Mouse (Mus musculus): ENCODE results near the gene Stxbp1.

Stxbp1 gene

GRCm38 (mm10) chr2:32835588-32835987, 11.5 kb downstream of the Stxbp1 start:
- DNase-seq = no peak

GRCm38 (mm10) chr2:32834496-32834895, 12.5 kb downstream of the Stxbp1 start:
- no peak for DNase-seq

- DNase-seq = no peak
These were observed 17.9 kb downstream of the Stxbp1 start for GRCm38 (mm10) chr2:32828979-32829676.

GRCm38 (mm10) chr2:32825796-32826195, 21.2 kb downstream of the Stxbp1 start:
- no peak for DNase-seq

- no peak for DNase-seq
These were observed 22.3 kb downstream of the Stxbp1 start for GRCm38 (mm10) chr2:32824778-32825177.

GRCm38 (mm10) chr2:32824181-32824580, 22.9 kb downstream of the Stxbp1 start:
- DNase-seq = no peak

- no peak for DNase-seq
These were observed 23.4 kb downstream of the Stxbp1 start for GRCm38 (mm10) chr2:32823579-32824154.

GRCm38 (mm10) chr2:32823153-32823552, 23.9 kb downstream of the Stxbp1 start:
- no peak for DNase-seq

- DNase-seq = no peak
These were observed 24.4 kb downstream of the Stxbp1 start for GRCm38 (mm10) chr2:32822643-32823042.

- no peak for DNase-seq
These were observed 25.8 kb downstream of the Stxbp1 start for GRCm38 (mm10) chr2:32821041-32821802.

- no peak for DNase-seq
These were observed 28.8 kb downstream of the Stxbp1 start for GRCm38 (mm10) chr2:32818208-32818607.

GRCm38 (mm10) chr2:32817589-32817988, 29.5 kb downstream of the Stxbp1 start:
- DNase-seq = no peak

- peak; percentile 81 for DNase-seq
These were observed 30.0 kb downstream of the Stxbp1 start for GRCm38 (mm10) chr2:32816946-32817581.

- no peak for DNase-seq
These were observed 30.5 kb downstream of the Stxbp1 start for GRCm38 (mm10) chr2:32816497-32816896.

- DNase-seq = peak; percentile 61
These were observed 35.1 kb downstream of the Stxbp1 start for GRCm38 (mm10) chr2:32811959-32812358.

GRCm38 (mm10) chr2:32808816-32809566, 38.1 kb downstream of the Stxbp1 start:
- DNase-seq = no peak

- no peak for DNase-seq
These were observed 48.6 kb downstream of the Stxbp1 start for GRCm38 (mm10) chr2:32798251-32798962.

GRCm38 (mm10) chr2:32795748-32796418, 51.2 kb downstream of the Stxbp1 start:
- DNase-seq = no peak

- DNase-seq = no peak
These were observed 55.7 kb downstream of the Stxbp1 start for GRCm38 (mm10) chr2:32791297-32791696.

- no peak for DNase-seq
These were observed 58.5 kb downstream of the Stxbp1 start for GRCm38 (mm10) chr2:32788581-32788980.

- no peak for DNase-seq
These were observed 59.9 kb downstream of the Stxbp1 start for GRCm38 (mm10) chr2:32787176-32787575.
